Mouse (Mus musculus) CH12.LX (cell line): ENCODE measurements around the gene B230104I21Rik. TPM values are rescaled to one million over a fixed set of nuclear protein-coding genes. Genes with fewer than 3 reads are reported as not detected.

Experiments
- DNase-seq: peaks from one replicate; pipeline ENCODE4 v3.0.0-alpha.2; 2013; ENCODE audit errors: extremely low read depth
- H3K27ac ChIP-seq: 2 replicates; pipeline ENCODE4 v1.5.1; 2012; ENCODE audit warnings: low read depth, mild to moderate bottlenecking, control low read depth, moderate library complexity; ENCODE audit not compliant: insufficient read depth
- H3K27me3 ChIP-seq: replicated peaks from 2 replicates; pipeline ENCODE3; 2012; ENCODE audit warnings: inconsistent platforms
- H3K36me3 ChIP-seq, 2 experiments: replicated peaks in 1 of 2; 2 replicates each; pipeline versions ENCODE3 to v1.6.1; 2012; ENCODE audit warnings: inconsistent platforms in 1 of 2, low read length in 1 of 2, mild to moderate bottlenecking in 1 of 2, mixed read lengths in 1 of 2, moderate library complexity in 1 of 2; ENCODE audit not compliant: control insufficient read depth in 1 of 2, insufficient read depth in 1 of 2
- H3K4me1 ChIP-seq, 2 experiments: 2 replicates each; pipeline ENCODE4 v1.6.1; 2012; ENCODE audit warnings: inconsistent platforms in 1 of 2, moderate library complexity in 1 of 2; ENCODE audit not compliant: insufficient read depth in 2 of 2, control insufficient read depth in 1 of 2
- H3K4me2 ChIP-seq: 2 replicates; pipeline ENCODE4 v1.6.1; 2012; ENCODE audit warnings: low read depth, mild to moderate bottlenecking, control low read depth; ENCODE audit not compliant: poor library complexity, insufficient read depth, severe bottlenecking
- H3K4me3 ChIP-seq, 3 experiments: fragments of 150-350 bp in 1 of 3; sonication (generic) in 1 of 3; replicated peaks in 1 of 3; 2 replicates each; pipeline versions ENCODE3 to v1.5.1; 2011 to 2012; ENCODE audit warnings: low read depth in 2 of 3, low read length in 2 of 3, mild to moderate bottlenecking in 2 of 3, moderate library complexity in 2 of 3, control low read depth in 1 of 3, improper control_type of control experiment in 1 of 3, inconsistent platforms in 1 of 3, mixed read lengths in 1 of 3; ENCODE audit not compliant: poor library complexity in 1 of 3
- H3K79me2 ChIP-seq: replicated peaks from 2 replicates; pipeline ENCODE4 v1.6.1; 2012; ENCODE audit warnings: mild to moderate bottlenecking, moderate library complexity; ENCODE audit not compliant: control insufficient read depth, poor library complexity, insufficient read depth, severe bottlenecking; ENCODE audit errors: extremely low read depth
- H3K9ac ChIP-seq: 2 replicates; pipeline ENCODE4 v1.6.1; 2012; ENCODE audit warnings: low read depth, mild to moderate bottlenecking, control low read depth, moderate library complexity; ENCODE audit not compliant: insufficient read depth
- H3K9me3 ChIP-seq: replicated peaks from 2 replicates; pipeline ENCODE3; 2012; ENCODE audit warnings: low read length, inconsistent platforms, mixed read lengths
- BHLHE40 ChIP-seq: IDR thresholded peaks from 2 replicates; pipeline ENCODE4 v1.6.1; 2011; ENCODE audit warnings: mild to moderate bottlenecking, low read depth, low read length, improper control_type of control experiment
- CHD2 ChIP-seq: IDR thresholded peaks from 2 replicates; pipeline ENCODE4 v1.6.1; 2011; ENCODE audit warnings: low read length, improper control_type of control experiment
- CTCF ChIP-seq, 2 experiments: IDR thresholded peaks in 1 of 2; conservative IDR thresholded peaks in 1 of 2; 2 replicates each; pipeline ENCODE4 v1.5.1; 2011 to 2012; ENCODE audit warnings: low read depth in 2 of 2, low read length in 2 of 2, improper control_type of control experiment in 1 of 2, inconsistent platforms in 1 of 2, mild to moderate bottlenecking in 1 of 2, moderate library complexity in 1 of 2
- E2F4 ChIP-seq: IDR thresholded peaks from 2 replicates; pipeline ENCODE4 v1.6.1; 2011; ENCODE audit warnings: low read depth, low read length, improper control_type of control experiment; ENCODE audit not compliant: insufficient replicate concordance
- ETS1 ChIP-seq: conservative IDR thresholded peaks from 2 replicates; pipeline ENCODE4 v1.6.1; 2012; ENCODE audit warnings: low read depth, mild to moderate bottlenecking, inconsistent platforms, low read length, improper control_type of control experiment, moderate library complexity
- GABPA ChIP-seq: IDR thresholded peaks from 2 replicates; pipeline ENCODE4 v1.6.1; 2012; ENCODE audit warnings: low read depth, low read length, improper control_type of control experiment, inconsistent platforms; ENCODE audit not compliant: insufficient replicate concordance
- HCFC1 ChIP-seq: IDR thresholded peaks from 2 replicates; pipeline ENCODE4 v1.6.1; 2012; ENCODE audit warnings: low read depth, mild to moderate bottlenecking, inconsistent platforms, low read length, improper control_type of control experiment
- JUN ChIP-seq: IDR thresholded peaks from 2 replicates; pipeline ENCODE4 v1.6.1; 2011; ENCODE audit warnings: low read depth, mild to moderate bottlenecking, low read length, improper control_type of control experiment, moderate library complexity; ENCODE audit not compliant: insufficient read depth
- KAT2A ChIP-seq: IDR thresholded peaks from 2 replicates; pipeline ENCODE4 v1.6.1; 2012; ENCODE audit warnings: low read length, improper control_type of control experiment, inconsistent platforms; ENCODE audit not compliant: insufficient replicate concordance
- MAX ChIP-seq: IDR thresholded peaks from 2 replicates; pipeline ENCODE4 v1.6.1; 2011; ENCODE audit warnings: low read length, improper control_type of control experiment
- MAZ ChIP-seq: IDR thresholded peaks from 2 replicates; pipeline ENCODE4 v1.6.1; 2012; ENCODE audit warnings: low read depth, mild to moderate bottlenecking, inconsistent platforms, low read length, improper control_type of control experiment, moderate library complexity
- MEF2A ChIP-seq: IDR thresholded peaks from 2 replicates; pipeline ENCODE4 v1.6.1; 2014; ENCODE audit warnings: low read depth, mild to moderate bottlenecking, inconsistent platforms, low read length, improper control_type of control experiment, borderline replicate concordance
- MXI1 ChIP-seq: IDR thresholded peaks from 2 replicates; pipeline ENCODE4 v1.6.1; 2011; ENCODE audit warnings: mild to moderate bottlenecking, low read depth, low read length, improper control_type of control experiment
- MYC ChIP-seq: IDR thresholded peaks from 2 replicates; pipeline ENCODE4 v1.6.1; 2011; ENCODE audit warnings: low read depth, mild to moderate bottlenecking, improper control_type of control experiment, low read length
- NRF1 ChIP-seq: IDR thresholded peaks from 2 replicates; pipeline ENCODE4 v1.6.1; 2014; ENCODE audit warnings: low read depth, mild to moderate bottlenecking, inconsistent platforms, low read length, improper control_type of control experiment, moderate library complexity
- POLR2AphosphoS2 ChIP-seq: IDR thresholded peaks from 2 replicates; pipeline ENCODE4 v1.6.1; 2011; ENCODE audit warnings: low read depth, low read length, improper control_type of control experiment
- RCOR1 ChIP-seq: conservative IDR thresholded peaks from 2 replicates; pipeline ENCODE4 v1.6.1; 2012; ENCODE audit warnings: low read depth, mild to moderate bottlenecking, inconsistent platforms, low read length, improper control_type of control experiment
- UBTF ChIP-seq: IDR thresholded peaks from 2 replicates; pipeline ENCODE4 v1.6.1; 2012; ENCODE audit warnings: low read depth, mild to moderate bottlenecking, inconsistent platforms, low read length, improper control_type of control experiment, moderate library complexity
- USF1 ChIP-seq: IDR thresholded peaks from 2 replicates; pipeline ENCODE4 v1.6.1; 2014; ENCODE audit warnings: low read depth, mild to moderate bottlenecking, inconsistent platforms, low read length, improper control_type of control experiment
- USF2 ChIP-seq: conservative IDR thresholded peaks from 2 replicates; pipeline ENCODE4 v1.6.1; 2011; ENCODE audit warnings: low read depth, low read length, improper control_type of control experiment
- ZMIZ1 ChIP-seq: IDR thresholded peaks from 2 replicates; pipeline ENCODE4 v1.6.1; 2012; ENCODE audit warnings: low read depth, mild to moderate bottlenecking, inconsistent platforms, low read length, improper control_type of control experiment
- ZNF384 ChIP-seq: IDR thresholded peaks from 2 replicates; pipeline ENCODE4 v1.6.1; 2012; ENCODE audit warnings: low read depth, low read length, improper control_type of control experiment, inconsistent platforms
- dilution Hi-C: fragments of 300-500 bp; cut with MboI; formaldehyde crosslinking; loops from 2 replicates; pipeline ENCODE4 v1.14.3; 2020; ENCODE audit warnings: low sequenced_read_pairs; ENCODE audit not compliant: extremely low pct_unique_long_range_greater_than_20kb, extremely low pct_ligation_motif_present
- in situ Hi-C: fragments of 300-500 bp; cut with MboI; formaldehyde crosslinking; loops from 3 replicates; pipeline ENCODE4 v1.14.3; 2019; ENCODE audit warnings: low sequenced_read_pairs, low pct_ligation_motif_present, low pct_unique_long_range_greater_than_20kb, mixed read lengths
- polyA plus RNA-seq: library from polyadenylated mRNA; unstranded; fragments of >175 nt; gene quantifications from 2 replicates; pipeline ENCODE4 v1.2.1, GENCODE M21; 2012; ENCODE audit warnings: low read depth; ENCODE audit not compliant: insufficient read length
- total RNA-seq, 2 experiments: library from RNA; depleted of rRNA; stranded (reverse); fragments of 300-350 nt in 1 of 2; fragments of >200 nt in 1 of 2; gene quantifications; 2 replicates each; pipeline ENCODE4 v1.2.3; 2012 to 2014

B230104I21Rik gene
- total and polyA plus RNA-seq, 3 experiments, result not detected

DNA sequence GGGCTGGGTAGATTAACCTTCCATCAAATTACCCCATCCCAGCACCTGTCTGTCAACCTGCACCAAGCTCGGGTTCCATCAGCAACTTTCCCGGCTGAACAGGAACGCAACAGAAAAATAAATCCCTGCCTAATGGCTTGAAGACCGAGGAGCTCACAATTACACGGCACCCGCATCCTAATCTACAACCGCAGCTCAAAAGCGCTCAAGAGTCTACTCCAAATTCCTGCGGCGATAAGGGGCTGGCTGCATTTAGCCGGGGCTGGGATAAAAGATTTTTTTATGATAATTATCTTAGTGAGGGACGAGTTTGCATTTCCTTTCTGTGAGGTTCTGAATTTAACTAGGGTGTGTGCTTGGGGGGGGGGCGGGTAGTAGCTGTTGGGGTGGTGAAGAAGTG, 16.3 kb downstream of the B230104I21Rik start:
- H3K9me3 ChIP-seq, result peaks cover 84% of the 10 kb centered on the region
- dilution Hi-C loops, result no loop called here
- TF ChIP-seq CTCF (conservative IDR thresholded peaks at IDR 0.05 in 1 of 2, IDR thresholded peaks at IDR 0.05 in 1 of 2; ENCODE audit: low read depth in 2 of 2, low read length in 2 of 2) (no peak), NRF1 (no peak), BHLHE40 (no peak), GABPA (no peak), POLR2AphosphoS2 (no peak), MAZ (no peak), MXI1 (no peak), HCFC1 (no peak), UBTF (no peak), CHD2 (no peak), KAT2A (no peak), MYC (no peak)
- TF ChIP-seq, all 38 proteins: peak for 0
- Histone ChIP-seq H3K36me3 (no peaks in the 10 kb centered on the region), H3K9ac (no peak overlapping the region), H3K4me2 (no peak overlapping the region), H3K4me1 (no peaks in the 10 kb centered on the region), H3K79me2 (no peaks in the 10 kb centered on the region), H3K27me3 (no peaks in the 10 kb centered on the region), H3K4me3 (no peak overlapping the region), H3K27ac (no peak overlapping the region)
- in situ Hi-C loops, result no loop called here
- no peak for DNase-seq

DNA sequence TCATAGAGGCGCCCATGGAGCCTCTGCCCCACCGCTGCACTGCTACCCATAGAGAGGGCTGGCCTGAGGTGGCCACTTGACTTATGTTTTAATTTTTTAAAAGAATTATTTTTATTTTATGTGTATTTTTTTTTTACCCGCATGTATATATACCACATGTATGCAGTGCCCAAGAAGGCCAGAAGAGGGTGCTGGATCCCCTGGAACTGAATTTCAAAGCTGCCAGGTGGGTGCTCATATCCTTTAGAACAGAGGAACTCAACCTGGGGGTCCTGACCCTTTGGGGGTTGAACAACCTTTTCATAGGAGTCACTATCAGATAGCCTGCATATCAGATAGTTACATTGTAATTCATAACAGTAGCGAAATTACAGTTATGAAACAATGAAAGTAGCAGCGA, 19.5 kb downstream of the B230104I21Rik start:
- H3K4me3 ChIP-seq, result no peak overlapping the region
- DNase-seq, result no peak
- no peak overlapping the region for H3K27ac ChIP-seq
- dilution Hi-C loops (no loop called here), in situ Hi-C loops (no loop called here)
- TF ChIP-seq USF1 (no peak), HCFC1 (no peak), RCOR1 (no peak), MXI1 (no peak), ZMIZ1 (no peak), ETS1 (no peak), E2F4 (no peak), USF2 (no peak), ZNF384 (no peak), MEF2A (no peak), GABPA (no peak), MAZ (no peak), MAX (no peak), MYC (no peak), KAT2A (no peak), JUN (no peak)
- no peaks in the 10 kb centered on the region for H3K36me3 ChIP-seq
- no peak overlapping the region for H3K9ac ChIP-seq
- H3K27me3 ChIP-seq, result no peaks in the 10 kb centered on the region
- peaks cover 86% of the 10 kb centered on the region for H3K9me3 ChIP-seq
- no peaks in the 10 kb centered on the region for H3K79me2 ChIP-seq
- H3K4me2 ChIP-seq, result no peak overlapping the region
- no peaks in the 10 kb centered on the region for H3K4me1 ChIP-seq
